Mouse (Mus musculus) limb, embryonic 14.5 days (tissue): ENCODE results near the gene Nrcam. TPM values are rescaled to one million over a fixed set of nuclear protein-coding genes. Genes with fewer than 3 reads are reported as not detected.

Experiments
- ATAC-seq: fragments of 200-750 bp; cut with Nextera tagmentation; 2 replicates; pipeline ENCODE4 v1.8.0; 2017; ENCODE audit warnings: low read depth, moderate number of reproducible peaks, moderate TSS enrichment; ENCODE audit not compliant: low FRiP score
- DNase-seq: peaks from one replicate; pipeline ENCODE4 v3.0.0-alpha.2; 2015; ENCODE audit warnings: low spot score
- H3K27ac ChIP-seq: fragments of 300-500 bp; sonication (generic); replicated peaks from 2 replicates; pipeline ENCODE4 v1.5.1; 2014; ENCODE audit warnings: low read depth, mild to moderate bottlenecking, low read length, moderate library complexity, mixed read lengths
- H3K27me3 ChIP-seq: fragments of 300-500 bp; sonication (generic); 2 replicates; pipeline ENCODE4 v1.6.1; 2014; ENCODE audit warnings: low read length, mixed read lengths; ENCODE audit not compliant: control insufficient read depth, insufficient read depth
- H3K36me3 ChIP-seq: fragments of 300-500 bp; sonication (generic); 2 replicates; pipeline ENCODE4 v1.6.1; 2014; ENCODE audit warnings: mild to moderate bottlenecking, low read length, moderate library complexity, mixed read lengths; ENCODE audit not compliant: control insufficient read depth, insufficient read depth
- H3K4me1 ChIP-seq: fragments of 300-500 bp; sonication (generic); 2 replicates; pipeline ENCODE4 v1.6.1; 2014; ENCODE audit warnings: antibody characterized with exemption, low read length, mixed read lengths; ENCODE audit not compliant: control insufficient read depth, insufficient read depth
- H3K4me2 ChIP-seq: fragments of 300-500 bp; sonication (generic); replicated peaks from 2 replicates; pipeline ENCODE4 v1.6.1; 2014; ENCODE audit warnings: low read depth, mild to moderate bottlenecking, low read length, moderate library complexity; ENCODE audit not compliant: severe bottlenecking
- H3K4me3 ChIP-seq: fragments of 300-500 bp; sonication (generic); replicated peaks from 2 replicates; pipeline ENCODE4 v1.5.1; 2014; ENCODE audit warnings: low read length
- H3K9ac ChIP-seq: fragments of 300-500 bp; sonication (generic); 2 replicates; pipeline ENCODE4 v1.6.1; 2014; ENCODE audit warnings: mild to moderate bottlenecking, low read depth, low read length, moderate library complexity; ENCODE audit not compliant: severe bottlenecking
- H3K9me3 ChIP-seq: fragments of 300-500 bp; sonication (generic); 2 replicates; pipeline ENCODE4 v1.6.1; 2016; ENCODE audit warnings: low read length; ENCODE audit not compliant: control insufficient read depth
- POLR2A ChIP-seq: fragments of 200-500 bp; IDR thresholded peaks from 2 replicates; pipeline ENCODE4 v1.8.0; 2012; ENCODE audit warnings: inconsistent platforms, mild to moderate bottlenecking, moderate library complexity, borderline replicate concordance; ENCODE audit not compliant: insufficient read depth, insufficient read length; ENCODE audit errors: extremely low read depth
- WGBS: fragments of 180-500 bp; shearing (Covaris S2); extraction: QIAGEN DNeasy Blood & Tissue Kit; methylation state at CpG from one replicate; pipeline ENCODE4 v1.1.7; 2014; 5-methylcytosine and 5-hydroxymethylcytosine counted together
- polyA plus RNA-seq, 2 experiments: library from polyadenylated mRNA; depleted of rRNA in 1 of 2; stranded (reverse) in 1 of 2; unstranded in 1 of 2; fragments of >200 nt; fragmentation: Nextera tagmentation in 1 of 2; extraction: Ambion mirVana in 1 of 2; gene quantifications; 2 replicates each; pipeline versions ENCODE4 v1.2.1 to v1.2.3; 2012 to 2014

Nrcam gene
- polyA plus RNA-seq, 2 experiments: 1.6 to 4.0 TPM

- H3K36me3 ChIP-seq: no peaks in the 10 kb centered on the region
- no peak for ATAC-seq
- no peak overlapping the region for H3K9ac ChIP-seq
- WGBS: 67% methylated on average over 4 of the region's 4 CpGs
- no peak for TF ChIP-seq POLR2A
- no peak for DNase-seq
- no peak overlapping the region for H3K4me3 ChIP-seq
- H3K4me2 ChIP-seq: no peak overlapping the region
- H3K9me3 ChIP-seq: no peaks in the 10 kb centered on the region
- no peaks in the 10 kb centered on the region for H3K4me1 ChIP-seq
- H3K27me3 ChIP-seq: no peaks in the 10 kb centered on the region
- no peak overlapping the region for H3K27ac ChIP-seq
These were observed 180.9 kb downstream of the Nrcam start for GRCm38 (mm10) chr12:44509406-44510104.

DNA sequence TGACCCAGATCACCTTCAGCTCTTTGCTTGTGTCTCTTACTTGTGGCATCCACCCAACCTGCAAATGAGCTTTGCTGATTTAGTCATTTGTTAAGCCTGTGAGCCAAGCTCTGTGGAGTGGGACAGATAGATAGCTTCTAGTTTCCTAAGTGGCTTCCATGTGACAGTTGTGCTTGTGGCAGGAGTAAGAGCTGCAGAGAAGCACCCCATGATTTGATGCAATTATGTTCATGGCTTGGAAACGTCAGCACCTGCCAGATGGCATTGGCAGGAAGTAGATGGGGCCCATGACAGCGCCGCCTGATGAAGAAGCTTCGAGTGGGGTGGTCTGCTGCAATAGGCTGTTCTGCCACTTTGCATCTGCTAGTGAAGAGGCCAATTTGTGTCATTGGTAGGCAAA lies 186.4 kb downstream of the Nrcam start:
- Histone ChIP-seq H3K9ac (no peak overlapping the region), H3K27me3 (no peaks in the 10 kb centered on the region), H3K9me3 (no peaks in the 10 kb centered on the region), H3K36me3 (no peaks in the 10 kb centered on the region), H3K4me1 (no peaks in the 10 kb centered on the region), H3K27ac (no peak overlapping the region), H3K4me3 (no peak overlapping the region), H3K4me2 (no peak overlapping the region)
- ATAC-seq (no peak), DNase-seq (no peak)
- TF ChIP-seq POLR2A: no peak
- 61% methylated on average over 4 of the region's 4 CpGs for WGBS

DNA sequence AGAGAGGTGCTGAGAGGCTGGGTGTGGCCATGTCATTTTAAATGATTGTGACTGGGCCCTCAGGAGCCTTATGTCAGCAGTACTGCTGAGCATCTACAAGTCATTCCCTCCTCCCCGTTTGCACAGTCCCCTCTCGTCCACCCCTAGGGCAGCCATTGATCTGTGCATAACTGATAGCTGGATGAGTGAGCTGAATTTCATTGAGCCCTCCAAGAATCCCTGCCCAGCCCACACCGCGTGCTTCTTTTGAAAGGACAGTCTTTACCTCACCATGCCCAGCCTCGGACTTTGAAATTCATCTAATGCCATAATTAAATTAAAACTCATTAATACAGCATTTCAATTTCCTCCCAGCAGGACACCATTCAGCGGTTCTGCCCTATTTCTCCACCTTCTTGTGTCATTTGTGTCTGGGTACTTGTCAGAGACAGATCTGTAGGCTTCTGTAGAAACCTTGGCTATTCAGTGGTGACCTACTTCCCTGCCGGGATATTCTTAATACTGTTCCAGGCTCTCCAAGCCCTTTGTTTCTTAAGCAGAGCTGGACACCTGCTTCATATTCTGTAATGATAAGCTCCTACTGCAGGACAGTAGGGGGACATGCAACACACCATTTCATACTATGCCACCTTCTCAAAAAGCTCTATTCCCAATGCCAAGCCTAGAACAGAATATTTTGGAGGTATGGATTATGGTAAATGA lies 190.9 kb downstream of the Nrcam start:
- TF ChIP-seq POLR2A: no peak
- H3K4me3 ChIP-seq: no peak overlapping the region
- no peak overlapping the region for H3K27ac ChIP-seq
- H3K36me3 ChIP-seq: no peaks in the 10 kb centered on the region
- H3K9ac ChIP-seq: no peak overlapping the region
- no peaks in the 10 kb centered on the region for H3K27me3 ChIP-seq
- H3K4me1 ChIP-seq: no peaks in the 10 kb centered on the region
- H3K9me3 ChIP-seq: no peaks in the 10 kb centered on the region
- DNase-seq (no peak), ATAC-seq (no peak)
- 64% methylated on average over 7 of the region's 7 CpGs for WGBS
- H3K4me2 ChIP-seq: no peak overlapping the region

GRCm38 (mm10) chr12:44521496-44521895 lies 192.8 kb downstream of the Nrcam start:
- WGBS: 85% methylated on average over 3 of the region's 3 CpGs
- ATAC-seq (no peak), DNase-seq (no peak)
- H3K4me2 ChIP-seq: no peak overlapping the region
- no peak for TF ChIP-seq POLR2A
- H3K27ac ChIP-seq: no peak overlapping the region
- H3K9ac ChIP-seq: no peak overlapping the region
- H3K9me3 ChIP-seq: no peaks in the 10 kb centered on the region
- no peaks in the 10 kb centered on the region for H3K36me3 ChIP-seq
- H3K27me3 ChIP-seq: no peaks in the 10 kb centered on the region
- H3K4me3 ChIP-seq: no peak overlapping the region
- H3K4me1 ChIP-seq: no peaks in the 10 kb centered on the region

GRCm38 (mm10) chr12:44524621-44525565 lies 196.2 kb downstream of the Nrcam start:
- no peaks in the 10 kb centered on the region for H3K36me3 ChIP-seq
- H3K4me3 ChIP-seq: no peak overlapping the region
- H3K9me3 ChIP-seq: no peaks in the 10 kb centered on the region
- H3K4me1 ChIP-seq: no peaks in the 10 kb centered on the region
- no peak overlapping the region for H3K9ac ChIP-seq
- WGBS: 67% methylated on average over 8 of the region's 8 CpGs
- H3K27me3 ChIP-seq: no peaks in the 10 kb centered on the region
- ATAC-seq (no peak), DNase-seq (no peak)
- H3K27ac ChIP-seq: no peak overlapping the region
- no peak overlapping the region for H3K4me2 ChIP-seq
- no peak for TF ChIP-seq POLR2A
